Mouse (Mus musculus): ENCODE measurements around the gene Map1b. TPM values are rescaled to one million over a fixed set of nuclear protein-coding genes. Genes with fewer than 3 reads are reported as not detected.

Map1b gene
- total RNA-seq, 2 experiments from 2014 or later = 586 to 655 TPM

DNA sequence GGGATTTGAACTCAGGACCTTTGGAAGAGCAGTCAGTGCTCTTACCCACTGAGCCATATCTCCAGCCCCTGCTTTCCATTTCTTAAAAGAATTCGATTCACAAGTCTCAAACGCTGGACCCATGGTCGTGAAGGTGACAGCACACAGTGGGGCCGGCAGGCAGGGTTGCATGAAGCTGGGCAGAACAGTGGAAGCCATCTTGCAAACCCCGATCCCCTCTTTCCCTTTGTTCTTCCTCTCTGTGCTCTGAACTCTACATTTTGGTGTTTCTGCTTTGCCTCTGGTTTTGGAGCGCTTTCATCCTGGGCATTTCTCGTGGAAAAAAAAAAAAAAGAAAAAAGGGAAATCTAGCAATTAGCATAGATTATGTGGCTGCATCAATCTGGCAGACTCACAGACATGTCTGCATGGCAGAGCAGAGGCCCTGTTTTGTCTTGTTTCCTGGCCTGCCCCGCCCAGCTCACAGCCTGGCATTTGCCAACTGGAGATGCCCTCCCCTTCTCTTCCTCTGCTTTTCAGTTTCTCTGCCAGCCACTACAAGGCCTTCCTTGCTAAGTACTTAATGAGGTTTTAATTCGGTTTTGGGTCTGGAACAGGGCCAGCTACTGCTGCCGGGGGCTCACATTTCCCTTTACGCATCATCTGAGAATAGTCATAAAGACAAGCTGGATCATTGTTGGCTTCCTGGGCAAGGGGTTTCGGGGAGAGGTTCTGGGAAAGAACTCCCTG lies 57.5 kb downstream of the Map1b start:
- intact Hi-C loops (cut with DNase I) = no loop called here
- no peak for DNase-seq (ENCODE audit: low spot score in 2 of 2)

DNA sequence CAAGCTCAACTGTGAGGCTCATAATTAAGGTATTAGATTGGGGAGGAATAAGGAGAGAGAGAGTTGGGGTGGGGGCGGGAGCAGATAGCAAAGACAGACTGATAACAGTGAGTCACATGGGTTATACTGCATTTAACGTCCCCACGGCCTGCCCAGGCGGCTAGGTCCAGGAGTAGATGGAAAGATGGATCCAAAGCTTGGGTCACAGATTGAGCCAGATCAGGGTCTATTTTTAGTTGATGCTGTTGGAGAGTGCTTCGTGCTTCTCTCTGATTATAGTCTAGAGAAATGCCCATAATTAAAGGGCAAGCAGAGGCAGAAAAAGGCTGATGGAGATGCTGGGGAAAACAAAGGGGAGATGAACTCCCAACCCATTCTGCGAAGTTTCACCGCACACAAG lies 61.4 kb downstream of the Map1b start:
- intact Hi-C loops (cut with DNase I) = no loop called here
- no peak for DNase-seq (ENCODE audit: low spot score in 2 of 2)

DNA sequence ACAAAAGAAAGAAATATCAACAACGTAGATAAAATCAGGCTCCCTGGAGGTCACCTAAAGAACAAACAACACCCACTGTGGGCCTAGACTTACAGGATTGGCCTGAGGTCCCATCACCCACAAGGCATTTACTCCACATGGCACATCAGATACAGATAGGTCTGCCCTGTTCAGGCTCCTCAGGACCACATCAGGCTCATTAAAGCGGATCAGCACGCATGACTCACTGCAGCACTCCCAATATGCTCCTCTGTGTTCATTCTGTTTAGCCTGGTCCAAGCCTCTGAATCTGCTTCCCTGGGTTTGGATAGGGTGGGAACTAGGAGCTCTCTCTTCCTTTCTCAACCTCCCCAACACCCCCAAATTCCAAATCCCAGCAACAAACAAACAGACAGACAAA lies 63.9 kb downstream of the Map1b start:
- DNase-seq (ENCODE audit: low spot score in 2 of 2) = no peak
- intact Hi-C loops (cut with DNase I) = no loop called here

DNA sequence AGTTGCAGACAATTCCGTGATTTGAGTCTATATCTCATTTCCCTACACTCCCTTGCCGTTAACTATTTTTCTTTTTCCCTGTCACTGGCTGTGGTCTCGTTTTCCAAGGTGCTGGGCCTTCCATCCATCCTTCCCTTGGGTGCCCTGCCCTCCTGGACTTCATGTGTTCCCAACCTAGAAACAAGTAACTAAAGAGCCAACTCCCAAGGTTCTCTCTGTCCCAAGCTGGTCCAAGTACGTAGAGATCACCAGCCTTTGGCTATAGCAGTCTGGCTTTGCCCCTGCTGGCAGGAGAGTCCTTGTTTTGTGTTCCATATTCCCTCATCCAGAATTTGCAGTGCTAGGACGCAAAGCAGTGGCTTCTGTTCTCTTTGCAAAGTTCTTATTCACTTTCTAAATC lies 65.1 kb downstream of the Map1b start:
- intact Hi-C loops (cut with DNase I) = no loop called here
- no peak for DNase-seq (ENCODE audit: low spot score in 2 of 2)

DNA sequence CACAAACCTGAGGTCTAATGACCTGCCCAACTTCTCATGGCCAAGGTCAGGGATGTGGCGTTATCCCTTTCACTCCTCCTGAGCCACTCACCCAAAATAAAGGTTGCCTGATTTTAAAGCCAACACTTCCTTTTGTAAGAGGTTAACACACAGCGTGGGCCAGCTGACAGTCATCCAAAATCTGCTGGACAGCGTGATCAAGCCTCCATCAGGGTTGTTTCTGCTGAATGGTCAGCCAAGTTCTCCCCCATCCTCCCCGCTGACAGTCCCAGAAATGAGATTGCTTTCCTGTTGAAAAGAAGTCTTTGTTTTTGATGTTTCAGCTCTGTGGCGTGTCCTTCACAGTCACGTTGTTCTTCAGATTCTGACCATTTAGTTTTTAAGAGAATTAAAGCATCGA lies 65.6 kb downstream of the Map1b start:
- intact Hi-C loops (cut with DNase I) = no loop called here

DNA sequence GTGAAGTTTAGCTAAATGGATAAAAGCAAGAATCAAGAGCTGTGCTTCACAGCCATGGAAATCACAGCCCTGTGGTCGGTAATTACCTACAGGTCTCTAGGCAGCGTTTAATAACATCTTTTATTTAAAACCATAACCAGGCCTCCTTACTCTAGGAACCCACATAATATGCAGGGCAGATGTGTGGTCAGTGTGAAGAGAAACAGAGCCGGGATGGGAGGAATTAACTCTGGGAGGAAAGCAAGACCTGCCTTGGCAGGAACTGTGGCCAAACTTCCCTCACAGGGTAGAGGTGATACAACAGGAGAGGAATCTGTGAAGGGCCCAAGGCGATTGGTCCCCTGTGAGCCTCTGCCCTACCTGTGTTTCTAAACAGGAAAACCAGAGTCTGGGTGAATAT lies 66.8 kb downstream of the Map1b start:
- DNase-seq (ENCODE audit: low spot score in 2 of 2) = no peak
- intact Hi-C loops (cut with DNase I) = no loop called here

More for the DNA sequence above, 65.6 kb downstream of the Map1b start:
- DNase-seq (ENCODE audit: low spot score in 2 of 2) = no peak

DNA sequence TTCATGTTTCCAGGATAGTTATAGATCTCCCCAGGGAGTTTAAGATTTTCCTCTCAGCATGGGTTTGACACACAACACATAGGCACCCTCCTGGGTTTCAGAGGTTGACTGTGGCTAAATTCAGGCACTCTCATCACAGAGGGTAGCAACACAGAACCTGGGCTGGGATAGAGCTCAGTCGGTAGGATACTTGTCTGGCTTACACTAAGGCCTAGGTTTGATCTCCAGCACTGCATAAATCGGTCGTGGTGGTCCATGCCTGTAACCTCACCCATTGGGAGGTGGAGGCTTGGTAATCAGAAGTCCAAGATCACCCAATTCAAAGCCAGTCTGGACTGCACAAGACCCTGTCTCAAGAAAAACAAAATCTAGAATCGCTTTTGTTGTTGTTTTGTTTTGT lies 68.1 kb downstream of the Map1b start:
- intact Hi-C loops (cut with DNase I) = no loop called here
- DNase-seq (ENCODE audit: low spot score in 2 of 2) = no peak

DNA sequence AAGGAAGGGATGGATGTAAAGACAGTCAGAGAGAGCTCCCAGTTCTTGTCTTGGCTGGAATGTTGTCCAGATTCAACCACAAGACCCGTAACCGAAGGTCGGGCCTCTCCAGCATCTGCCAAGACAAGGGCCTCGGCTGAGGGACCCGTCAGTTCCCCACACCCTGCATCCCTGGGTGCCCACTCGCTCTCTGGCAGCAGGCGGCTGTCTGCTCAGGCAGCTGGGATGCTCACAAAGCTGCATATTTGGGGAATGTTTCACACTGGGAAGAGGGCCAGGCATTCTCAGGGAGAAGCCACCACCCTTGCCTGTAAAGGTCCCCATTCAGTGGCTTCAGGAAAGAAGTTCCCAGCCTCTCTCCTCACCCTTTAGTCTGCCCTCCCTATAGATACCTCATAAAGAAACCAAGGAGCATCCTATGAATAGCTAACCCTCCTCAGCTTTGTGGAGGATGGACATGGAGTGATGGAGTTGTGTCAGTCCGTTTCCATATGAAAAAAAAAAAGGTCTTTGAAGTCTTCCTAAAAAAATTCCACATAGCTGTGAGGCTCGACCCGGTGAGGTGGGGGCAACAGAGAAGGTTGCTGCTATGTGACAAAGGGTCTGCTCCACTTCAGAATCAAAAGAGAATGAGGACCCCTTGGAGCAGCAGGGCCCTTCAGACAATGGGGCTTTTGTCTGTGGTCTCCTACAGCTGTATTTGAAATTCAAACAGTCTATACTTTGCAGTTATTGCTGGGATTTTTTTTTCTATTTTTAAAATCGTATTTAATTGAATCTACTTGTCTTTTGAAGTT lies 68.7 kb downstream of the Map1b start:
- DNase-seq (ENCODE audit: low spot score in 2 of 2) = peak in 1 of 2 experiments; percentile 67
- intact Hi-C loops (cut with DNase I) = no loop called here

DNA sequence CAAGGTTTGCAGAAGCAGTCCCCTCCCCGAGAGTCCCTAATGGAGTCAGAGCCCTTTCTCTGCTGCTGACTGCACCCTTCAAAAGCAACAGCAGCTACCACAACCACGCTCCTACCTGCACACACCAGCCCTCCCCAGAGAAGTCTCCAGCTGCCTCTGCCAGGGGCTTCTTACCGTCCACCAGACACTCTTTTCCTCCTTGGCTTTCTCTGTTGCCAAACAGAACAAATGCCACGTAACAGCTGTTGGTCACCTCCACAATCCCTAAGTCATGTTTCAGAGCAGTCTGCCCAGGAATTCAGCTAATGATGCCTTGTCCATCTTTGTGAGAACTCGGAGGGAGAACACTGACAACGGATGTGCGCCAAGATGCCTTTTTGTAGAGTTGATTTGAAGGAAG lies 69.3 kb downstream of the Map1b start:
- DNase-seq (ENCODE audit: low spot score in 2 of 2) = no peak
- intact Hi-C loops (cut with DNase I) = no loop called here

DNA sequence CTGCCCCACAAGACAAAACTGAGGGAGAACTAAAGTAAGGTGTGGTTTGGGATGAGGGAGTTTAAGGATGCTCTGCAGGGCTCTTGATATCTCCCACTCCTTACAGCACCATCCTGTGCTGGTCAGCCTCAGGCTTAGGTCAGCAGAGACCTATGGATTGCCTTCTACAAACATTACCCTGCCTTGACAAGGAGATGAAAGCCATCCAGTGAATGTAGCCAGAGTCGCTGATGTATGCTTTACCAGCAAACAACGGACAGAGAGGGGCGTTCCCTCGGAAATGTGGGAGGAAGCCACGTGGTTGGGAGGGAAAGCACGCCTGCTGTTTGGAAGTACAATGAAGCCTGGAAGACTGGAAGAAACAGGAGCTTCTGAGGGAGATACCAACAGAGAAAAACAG lies 71.5 kb downstream of the Map1b start:
- no peak for DNase-seq (ENCODE audit: low spot score in 2 of 2)
- intact Hi-C loops (cut with DNase I) = loop anchor here (5.0 kb wide), 1 partner anchor 57 kb away; no protein-coding TSS in a partner anchor

DNA sequence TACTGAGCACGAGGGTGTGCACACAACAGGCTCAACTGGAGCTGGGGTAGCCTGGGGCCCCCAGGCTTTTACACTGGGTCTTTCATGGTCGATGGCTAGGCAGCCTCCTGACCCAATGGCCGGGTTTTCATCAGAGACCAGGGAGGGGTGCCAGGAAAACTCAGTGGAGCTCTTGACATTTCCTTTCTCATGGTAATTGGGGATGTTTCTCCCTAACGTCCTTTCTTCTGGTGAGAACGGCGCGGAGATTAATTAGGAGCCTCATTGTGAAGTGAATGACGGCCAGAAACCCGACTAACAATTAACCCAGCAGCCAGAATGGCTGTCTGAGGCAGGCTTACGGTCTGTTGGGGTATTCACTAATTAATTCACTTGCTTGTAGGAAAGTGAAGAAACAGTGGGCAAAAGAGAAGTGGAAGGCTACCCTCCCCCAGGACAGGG lies 71.9 kb downstream of the Map1b start:
- intact Hi-C loops (cut with DNase I) = loop anchor here (5.0 kb wide), 1 partner anchor 58 kb away; no protein-coding TSS in a partner anchor
- no peak for DNase-seq (ENCODE audit: low spot score in 2 of 2)

DNA sequence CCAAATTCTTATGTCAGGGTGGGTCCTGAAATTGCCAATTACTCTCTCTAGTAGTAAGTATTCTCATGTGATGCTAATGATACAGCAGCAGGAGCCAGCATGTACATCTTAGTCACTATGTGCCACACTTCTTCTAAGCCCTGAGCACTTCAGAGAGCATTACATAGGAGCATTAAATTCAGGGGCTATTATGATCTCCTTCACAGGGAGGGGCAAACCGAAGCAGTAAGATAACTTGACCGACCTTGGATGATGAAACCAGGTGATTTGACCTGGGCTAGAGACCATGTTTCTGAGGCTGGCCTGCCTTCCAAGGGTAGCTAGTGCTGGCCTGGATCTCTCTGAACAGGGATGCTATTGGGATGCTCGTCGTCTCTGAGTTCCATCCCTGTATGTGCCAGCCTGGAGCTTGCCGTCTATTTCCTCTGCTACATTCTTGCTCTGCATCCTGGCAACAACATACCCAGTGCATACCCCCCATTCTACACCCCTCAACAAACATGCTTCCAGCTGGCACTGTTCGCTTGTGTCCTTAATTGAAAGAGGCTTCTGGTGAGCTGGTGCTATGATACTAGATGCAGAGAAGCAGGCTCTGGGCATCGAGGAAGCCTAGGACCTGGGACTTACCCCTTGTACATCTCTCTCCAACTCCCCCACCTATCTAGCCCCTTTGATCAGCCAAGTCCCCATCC lies 72.7 kb downstream of the Map1b start:
- intact Hi-C loops (cut with DNase I) = loop anchor here (5.0 kb wide), 1 partner anchor 59 kb away; no protein-coding TSS in a partner anchor
- DNase-seq (ENCODE audit: low spot score in 2 of 2) = peak in 1 of 2 experiments; percentile 5

DNA sequence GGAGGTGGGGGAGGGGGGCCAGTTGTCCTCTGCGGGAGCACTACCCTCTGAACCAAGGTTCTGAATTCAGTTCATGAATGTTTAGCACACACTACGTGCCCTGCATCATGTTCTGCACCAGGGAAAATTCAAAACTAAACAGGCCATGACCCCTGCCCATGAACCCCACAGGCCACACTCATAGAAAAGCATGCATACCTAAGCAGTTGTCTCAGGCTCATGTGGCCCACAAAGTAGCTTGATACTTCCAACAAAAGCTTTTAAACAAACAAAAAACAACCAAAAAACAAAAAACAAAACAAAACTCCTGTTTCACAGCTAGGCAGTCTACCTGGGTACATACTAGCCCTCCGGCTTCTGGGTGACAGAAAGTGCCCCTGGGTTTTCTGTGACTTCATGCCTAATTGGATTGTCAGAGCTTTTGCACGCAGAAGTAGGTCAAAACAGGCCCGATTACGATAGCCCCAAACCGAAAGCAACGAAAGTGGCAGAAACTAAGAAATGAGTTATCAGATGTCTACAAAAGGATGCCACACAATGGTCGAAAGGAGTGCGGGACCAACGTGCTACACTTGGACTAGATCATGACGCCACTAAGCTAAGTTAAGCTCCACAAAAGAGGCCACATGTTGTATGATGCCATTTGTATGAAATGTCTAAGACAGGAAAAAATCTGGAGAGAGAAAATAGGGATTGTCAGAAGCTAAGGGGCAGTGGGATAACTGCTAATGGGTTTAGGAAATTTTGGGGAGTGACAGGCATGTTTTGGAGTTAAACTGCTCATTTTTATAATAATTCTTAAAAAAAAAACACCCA lies 73.7 kb downstream of the Map1b start:
- peak in 1 of 2 experiments; percentile 3 for DNase-seq (ENCODE audit: low spot score in 2 of 2)
- intact Hi-C loops (cut with DNase I) = loop anchor here (5.0 kb wide), 1 partner anchor 60 kb away; no protein-coding TSS in a partner anchor

DNA sequence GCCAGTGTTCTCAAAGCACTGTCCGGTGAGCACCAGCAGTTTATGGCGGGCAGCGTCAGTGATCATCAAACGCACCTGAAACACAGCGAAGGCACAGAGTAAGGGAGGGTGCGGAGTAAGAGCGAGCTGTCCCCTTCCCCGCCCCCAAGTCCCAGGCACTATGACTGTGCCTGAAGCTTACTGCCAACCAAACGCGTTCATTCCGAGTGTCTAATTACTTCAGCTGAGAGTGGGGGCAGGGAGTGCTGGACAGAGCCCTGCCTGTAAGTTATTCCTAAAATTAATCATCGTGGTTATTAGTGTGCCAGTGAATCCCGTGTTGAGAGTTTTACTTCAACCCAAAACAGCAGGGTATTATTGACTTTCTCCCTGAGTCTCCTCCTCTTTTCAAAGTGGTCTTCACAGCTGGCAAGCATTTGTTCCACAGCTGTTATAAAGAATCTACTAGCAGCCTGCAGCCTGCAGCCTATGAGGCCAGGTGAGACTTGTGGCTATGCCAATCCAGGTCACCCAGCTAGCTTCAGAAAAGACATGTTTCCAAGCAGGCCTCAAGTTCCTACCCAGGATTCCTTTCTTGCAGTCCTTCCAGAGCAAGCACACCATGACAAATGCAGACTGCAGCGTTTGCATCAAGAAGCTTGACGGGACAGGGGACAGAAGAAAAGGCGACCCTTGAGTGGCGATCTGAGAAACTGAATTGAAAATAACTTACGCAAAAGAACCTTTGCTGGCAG lies 74.5 kb downstream of the Map1b start:
- peak in 1 of 2 experiments; percentile 15 for DNase-seq (ENCODE audit: low spot score in 2 of 2)
- intact Hi-C loops (cut with DNase I) = loop anchor here (5.0 kb wide), 1 partner anchor 60 kb away; no protein-coding TSS in a partner anchor

DNA sequence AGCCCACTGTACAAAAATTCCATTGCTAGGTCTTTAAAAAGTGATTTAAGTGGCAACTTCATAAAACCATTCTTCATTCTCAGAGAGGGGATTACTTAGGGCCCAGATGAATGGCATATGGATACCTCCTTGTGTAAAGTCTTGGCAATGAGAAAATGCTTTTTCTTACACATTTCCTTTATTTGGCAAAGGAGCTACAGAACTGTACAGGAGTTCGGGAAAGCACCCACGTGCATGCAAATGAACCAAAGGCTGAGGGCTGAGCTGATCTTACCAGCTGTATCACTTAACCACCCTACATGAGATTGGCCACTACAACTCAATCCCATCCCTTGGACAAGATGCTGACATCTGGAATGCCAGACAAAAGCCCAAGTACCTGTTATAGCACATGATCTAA lies 76.1 kb downstream of the Map1b start:
- peak in 1 of 2 experiments; percentile 22 for DNase-seq (ENCODE audit: low spot score in 2 of 2)
- intact Hi-C loops (cut with DNase I) = loop anchor here (5.0 kb wide), 1 partner anchor 62 kb away; no protein-coding TSS in a partner anchor

DNA sequence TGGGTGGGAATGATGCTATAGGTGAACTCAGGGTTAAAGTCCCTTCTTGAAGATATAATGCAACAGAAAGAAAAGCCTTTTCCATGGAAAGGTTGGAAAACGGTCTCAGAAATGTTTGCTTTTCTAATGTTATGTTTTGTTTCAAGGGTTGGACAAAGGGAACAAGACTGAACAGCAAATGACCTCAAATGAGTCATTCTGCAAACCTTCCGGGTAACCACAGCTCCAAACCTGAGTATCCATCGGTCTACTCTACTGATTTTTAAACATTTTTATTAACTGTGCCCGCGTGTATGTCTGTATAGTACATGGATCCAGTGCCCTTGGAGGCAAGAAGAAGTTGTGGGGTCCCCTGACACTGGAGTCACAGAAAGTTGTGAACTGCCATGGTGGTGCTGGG lies 77.0 kb downstream of the Map1b start:
- intact Hi-C loops (cut with DNase I) = no loop called here
- DNase-seq (ENCODE audit: low spot score in 2 of 2) = no peak

DNA sequence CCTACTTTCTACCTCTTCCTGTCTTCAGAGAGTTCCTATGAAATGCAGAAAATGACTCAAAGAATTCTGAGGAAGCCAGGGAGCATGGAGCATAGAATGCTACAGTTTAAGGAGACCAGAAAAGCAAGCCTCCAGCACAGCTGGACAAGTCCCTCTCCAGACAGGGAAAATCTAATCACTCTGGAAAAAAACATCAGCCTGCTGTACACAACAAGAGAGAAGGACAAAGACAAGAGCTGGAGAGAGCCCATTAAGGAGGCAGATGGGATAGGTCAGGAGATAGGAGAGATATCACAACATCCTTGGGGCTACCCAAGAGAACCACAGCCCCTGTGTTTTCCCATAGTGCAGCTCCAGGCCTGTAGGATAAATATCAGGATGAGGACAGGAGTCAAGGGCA lies 79.3 kb downstream of the Map1b start:
- no peak for DNase-seq (ENCODE audit: low spot score in 2 of 2)
- intact Hi-C loops (cut with DNase I) = no loop called here

DNA sequence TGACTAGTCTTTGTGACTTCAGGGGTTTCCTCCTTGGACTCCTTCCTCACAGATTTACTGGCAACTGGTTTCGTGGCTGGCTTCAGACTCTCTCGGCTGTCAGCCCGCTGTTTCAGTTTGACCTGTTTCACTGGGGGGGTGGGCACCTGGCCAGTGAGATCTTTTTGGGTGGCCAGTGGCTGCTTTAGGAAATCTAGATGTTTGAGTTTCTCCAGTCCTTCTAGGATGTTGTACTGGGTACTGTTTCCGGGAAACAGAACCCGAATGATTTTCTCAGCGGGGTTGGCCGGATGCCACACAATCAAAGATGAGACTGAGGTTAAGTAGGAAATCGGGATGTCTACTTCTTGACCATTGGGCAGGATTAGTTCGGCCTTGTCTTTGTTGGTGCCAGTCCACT lies 81.8 kb downstream of the Map1b start:
- intact Hi-C loops (cut with DNase I) = no loop called here

More for the DNA sequence above, 81.8 kb downstream of the Map1b start:
- no peak for DNase-seq (ENCODE audit: low spot score in 2 of 2)

All from left cerebral cortex, postnatal 36 days (tissue).